Mouse (Mus musculus) B cell, adult 2 months (primary cell): Measurements from ENCODE around the gene Ap3d1.

Experiments
- DNase-seq, 2 experiments: peaks; one replicate each; pipeline ENCODE4 v3.0.0; 2022

Gene Ap3d1

GRCm38 (mm10) chr10:80680260-80680696 lies 61.8 kb downstream of the Ap3d1 start:
- DNase-seq, result no peak

DNA sequence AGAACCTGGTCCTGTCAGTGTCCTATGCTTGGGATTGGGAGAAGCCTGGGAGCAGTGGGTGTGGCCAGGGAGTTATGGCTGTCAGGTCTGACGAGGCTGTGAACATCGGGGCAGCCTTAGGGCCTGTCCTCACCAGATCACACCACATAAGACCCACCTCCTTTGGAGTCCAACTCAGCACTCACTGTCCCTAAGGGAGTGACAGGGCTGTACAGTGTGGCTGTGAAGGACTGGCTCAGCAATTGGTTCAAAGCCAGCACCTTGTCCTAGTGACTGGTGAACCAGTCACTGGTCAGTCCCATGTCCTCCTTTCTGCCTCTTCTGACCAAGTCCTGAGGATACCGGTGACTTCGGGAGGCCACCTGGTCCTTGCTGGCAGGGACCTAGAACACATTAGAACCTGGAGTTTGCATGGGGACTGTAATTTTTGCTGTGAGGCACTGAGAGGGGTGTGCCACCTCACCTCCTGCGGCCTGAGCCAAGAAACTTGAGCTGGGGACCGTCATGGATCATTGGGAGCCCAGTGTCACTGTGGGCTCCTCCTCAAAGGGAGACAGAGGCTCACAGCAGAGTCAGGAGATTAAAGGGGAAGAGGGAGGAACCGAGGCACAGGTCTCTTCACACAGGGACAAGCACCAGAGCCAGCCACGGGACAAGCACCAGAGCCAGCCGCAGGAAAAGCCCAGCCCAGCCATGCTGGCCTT lies 62.4 kb downstream of the Ap3d1 start:
- no peak for DNase-seq

- DNase-seq, result peak; percentile 50 to 58
These were observed 63.3 kb downstream of the Ap3d1 start for GRCm38 (mm10) chr10:80678601-80679377.

GRCm38 (mm10) chr10:80677942-80678436 lies 64.1 kb downstream of the Ap3d1 start, which contains the start of gene Mknk2:
Mknk2 (minus strand) TSS chr10:80678112.
- peak; percentile 82 for DNase-seq

- DNase-seq, result peak in 1 of 2 experiments; percentile 65
These were observed 64.8 kb downstream of the Ap3d1 start for GRCm38 (mm10) chr10:80677128-80677875.

GRCm38 (mm10) chr10:80676198-80676928 lies 65.7 kb downstream of the Ap3d1 start:
- peak; percentile 99 for DNase-seq

DNA sequence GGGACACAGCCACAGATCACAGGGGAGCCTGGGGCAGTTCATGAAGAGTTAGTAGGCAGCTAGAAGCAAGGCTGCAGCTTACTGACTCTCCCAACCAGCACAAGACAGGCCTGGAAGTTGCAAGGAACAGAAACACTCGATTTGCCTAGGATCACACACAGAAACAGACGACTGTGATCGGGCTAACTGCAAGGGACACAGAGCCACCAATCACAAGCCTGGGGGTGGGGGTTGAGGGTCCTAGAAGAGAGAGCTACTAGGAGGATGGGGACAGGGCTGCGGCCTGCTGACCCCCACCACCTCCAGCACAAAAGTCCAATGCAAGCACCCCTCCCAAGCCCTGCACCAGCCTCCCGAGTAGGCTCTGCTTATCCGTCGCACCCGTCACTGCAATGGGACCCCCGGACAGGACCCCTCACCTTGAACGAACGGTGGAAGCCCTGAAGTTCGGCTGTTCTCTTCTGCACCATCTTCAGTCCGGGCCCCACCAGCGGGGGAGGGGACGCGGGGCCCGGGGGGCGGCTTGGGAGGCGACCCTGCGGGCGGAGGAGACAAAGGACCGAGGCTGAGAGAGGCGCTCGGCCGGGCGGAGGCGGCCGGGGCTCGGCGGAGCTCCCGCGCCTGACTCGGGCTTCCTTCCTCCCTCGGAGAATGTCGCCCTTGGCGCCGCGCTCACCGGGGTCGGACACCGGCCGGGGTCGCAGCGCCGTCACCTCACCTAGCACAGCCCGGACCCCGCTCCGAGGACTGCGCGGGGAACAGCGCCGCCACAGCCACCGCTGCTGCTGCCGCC lies 66.5 kb downstream of the Ap3d1 start:
- DNase-seq, result peak in 1 of 2 experiments; percentile 30

DNA sequence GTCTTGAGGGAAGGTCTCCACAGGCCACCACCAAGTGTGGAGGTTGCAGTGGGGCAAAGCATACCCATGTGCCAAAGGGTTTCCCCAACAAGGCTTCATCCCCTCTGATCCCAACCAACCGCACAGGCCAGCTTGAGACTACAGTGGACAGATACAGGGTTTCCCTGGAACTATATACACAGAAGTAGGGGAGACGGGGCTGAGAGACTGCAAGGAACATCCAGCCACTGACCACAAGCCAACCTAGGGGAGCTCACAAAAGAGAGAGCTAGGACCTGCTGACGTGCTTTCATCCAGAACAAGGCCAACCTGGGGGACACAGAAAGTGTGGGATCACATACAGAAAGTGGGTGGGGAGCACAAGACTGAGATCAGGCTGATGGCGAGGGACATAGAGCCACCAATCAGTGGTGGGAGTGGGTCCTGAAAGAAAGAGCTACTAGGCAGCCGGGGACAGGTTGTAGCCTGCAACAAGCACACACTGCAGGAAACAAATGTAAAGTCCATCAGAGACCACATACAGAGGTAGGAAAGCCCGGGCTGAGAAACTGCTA lies 67.1 kb downstream of the Ap3d1 start:
- DNase-seq, result no peak

- no peak for DNase-seq
These were observed 67.8 kb downstream of the Ap3d1 start for GRCm38 (mm10) chr10:80674161-80674711.

GRCm38 (mm10) chr10:80673690-80674089 lies 68.4 kb downstream of the Ap3d1 start:
- DNase-seq, result no peak

DNA sequence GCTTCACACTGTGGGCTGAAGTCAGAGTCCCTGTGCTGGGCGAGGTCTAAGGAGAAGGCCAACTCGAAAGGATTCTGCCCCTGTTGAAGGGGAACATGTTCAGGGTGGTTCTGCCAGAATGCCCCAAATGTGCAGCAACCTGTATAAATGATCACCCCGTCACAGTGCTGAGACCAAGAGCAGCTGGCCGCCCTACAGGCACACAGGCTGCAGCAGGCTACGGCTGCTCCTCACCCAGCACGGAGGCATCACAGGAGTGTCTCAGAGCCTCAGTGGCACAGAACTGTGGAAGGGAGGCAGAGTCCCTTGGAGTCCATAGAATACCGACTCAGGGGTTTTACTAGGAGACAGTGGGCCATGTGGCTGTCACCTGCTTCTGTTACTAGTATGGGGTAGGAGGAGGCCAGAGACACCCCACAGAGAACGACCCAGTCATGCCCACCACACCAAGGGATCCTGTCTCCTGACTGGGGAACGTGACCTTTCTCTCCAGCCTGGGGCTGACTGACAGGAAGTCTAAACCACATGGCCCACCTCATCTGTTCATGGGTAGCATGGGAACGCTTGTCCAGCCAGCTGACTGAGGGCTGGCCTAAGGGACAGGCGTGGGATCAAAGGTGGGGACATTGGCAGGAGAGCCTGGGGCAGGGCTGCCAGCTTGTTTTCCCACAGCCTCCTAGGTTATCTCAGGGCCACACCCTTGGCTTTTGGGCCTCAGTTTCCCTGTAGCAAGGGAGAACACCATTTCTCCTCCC lies 70.0 kb downstream of the Ap3d1 start:
- no peak for DNase-seq

DNA sequence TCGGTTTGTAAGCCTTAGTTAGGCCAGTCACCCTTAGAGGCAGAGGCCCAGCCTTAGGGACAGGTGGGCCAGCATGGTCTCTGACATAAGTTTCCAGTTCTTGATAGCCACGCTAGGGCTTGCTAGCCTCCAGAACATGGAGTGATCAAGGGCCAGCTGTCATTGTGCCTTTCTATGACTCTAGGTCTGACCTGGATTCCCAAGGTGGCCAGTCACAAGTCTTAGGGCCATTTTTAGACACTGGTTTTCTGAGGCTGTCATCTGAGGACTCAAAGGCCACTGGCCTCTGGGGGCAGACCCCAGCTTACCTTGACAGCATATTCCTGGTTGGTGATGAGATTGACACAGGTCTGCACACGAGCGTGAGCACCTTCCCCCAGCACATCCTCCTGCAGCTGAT lies 70.8 kb downstream of the Ap3d1 start:
- no peak for DNase-seq

GRCm38 (mm10) chr10:80670531-80670930 lies 71.5 kb downstream of the Ap3d1 start:
- no peak for DNase-seq

GRCm38 (mm10) chr10:80669737-80670485 lies 72.2 kb downstream of the Ap3d1 start:
- DNase-seq, result no peak

DNA sequence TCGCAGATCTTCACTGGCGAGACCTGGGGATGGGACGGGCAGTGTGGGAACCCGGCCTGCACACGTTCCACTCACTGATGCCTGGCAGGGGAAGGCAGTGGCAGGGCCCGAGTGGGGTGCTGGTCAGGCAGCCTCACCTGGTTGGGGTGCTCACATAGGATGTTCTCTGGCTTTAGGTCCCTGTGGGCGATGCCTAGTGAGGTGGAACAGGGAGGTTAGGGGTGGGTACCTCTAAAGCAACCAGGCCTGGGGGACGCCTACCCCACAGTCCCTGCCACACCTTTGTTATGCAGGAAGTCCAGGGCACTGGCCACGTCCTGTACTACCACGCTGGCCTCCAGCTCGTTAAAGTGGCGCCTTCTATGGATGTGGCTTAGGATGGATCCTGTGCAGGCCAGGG lies 73.0 kb downstream of the Ap3d1 start:
- DNase-seq, result no peak

GRCm38 (mm10) chr10:80668614-80669013 lies 73.5 kb downstream of the Ap3d1 start:
- DNase-seq, result peak; percentile 67 to 71

- no peak for DNase-seq
These were observed 75.1 kb downstream of the Ap3d1 start for GRCm38 (mm10) chr10:80666837-80667412.

DNA sequence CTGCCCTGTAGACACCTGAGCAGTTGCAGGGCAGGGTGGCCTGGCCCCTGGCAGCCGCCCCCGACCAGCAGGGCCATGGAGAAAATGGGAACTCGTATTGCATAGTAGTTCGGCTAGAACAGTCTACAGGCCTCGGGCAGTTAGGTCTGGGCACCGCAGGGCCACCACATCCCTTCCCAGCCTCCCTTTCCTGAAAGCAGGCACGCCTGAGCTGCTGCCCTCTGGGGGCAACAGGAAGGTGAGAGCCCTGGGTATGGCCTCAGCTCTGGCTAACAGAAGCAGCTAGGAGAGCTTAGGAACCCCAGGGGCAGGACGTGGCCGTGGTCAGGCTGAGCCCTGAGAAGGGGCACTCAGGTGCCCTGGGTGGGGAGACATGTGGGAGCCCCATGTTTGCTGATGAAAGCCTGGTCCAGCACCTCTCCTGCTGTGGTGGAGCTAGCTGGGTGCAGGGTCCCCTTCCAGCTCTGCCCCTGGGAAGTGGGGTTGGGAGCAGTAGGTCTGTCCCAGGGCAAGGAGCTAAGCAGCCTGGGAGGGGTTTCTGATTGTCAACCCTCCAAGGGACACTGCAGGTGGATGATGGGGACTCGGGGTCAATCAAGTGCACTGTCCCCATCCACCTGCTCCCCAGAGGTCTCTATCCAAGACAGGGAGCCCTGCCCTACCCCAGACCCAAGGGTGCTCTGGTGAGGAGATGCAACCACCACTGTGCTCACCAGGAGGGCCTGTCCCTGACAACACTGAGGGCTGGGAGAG lies 75.9 kb downstream of the Ap3d1 start:
- DNase-seq, result no peak
